Mouse (Mus musculus) liver, embryonic 11.5 days (tissue): ENCODE measurements around the gene Dglucy. TPM values are rescaled to one million over a fixed set of nuclear protein-coding genes. Genes with fewer than 3 reads are reported as not detected.

Experiments
- ATAC-seq: fragments of 200-750 bp; cut with Nextera tagmentation; replicated peaks from 2 replicates; pipeline ENCODE4 v1.8.0; 2017; ENCODE audit warnings: moderate number of reproducible peaks, mild to moderate bottlenecking, moderate TSS enrichment, moderate library complexity; ENCODE audit not compliant: low FRiP score
- DNase-seq: peaks from one replicate; pipeline ENCODE4 v3.0.0-alpha.2; 2017; ENCODE audit warnings: low spot score
- H3K27ac ChIP-seq: fragments of 300-500 bp; sonication (generic); 2 replicates; pipeline ENCODE4 v1.5.1; 2014; ENCODE audit warnings: mild to moderate bottlenecking, low read depth, low read length, control low read depth
- H3K27me3 ChIP-seq: fragments of 300-500 bp; sonication (generic); replicated peaks from 2 replicates; pipeline ENCODE4 v1.6.1; 2014; ENCODE audit warnings: low read length, mixed read lengths; ENCODE audit not compliant: control insufficient read depth, insufficient read depth
- H3K36me3 ChIP-seq: fragments of 300-500 bp; sonication (generic); 2 replicates; pipeline ENCODE4 v1.6.1; 2014; ENCODE audit warnings: mild to moderate bottlenecking, low read length, moderate library complexity, mixed read lengths; ENCODE audit not compliant: control insufficient read depth, insufficient read depth
- H3K4me1 ChIP-seq: fragments of 300-500 bp; sonication (generic); replicated peaks from 2 replicates; pipeline ENCODE4 v1.6.1; 2014; ENCODE audit warnings: low read length, mixed read lengths; ENCODE audit not compliant: control insufficient read depth, insufficient read depth
- H3K4me2 ChIP-seq: fragments of 300-500 bp; sonication (generic); 2 replicates; pipeline ENCODE4 v1.6.1; 2014; ENCODE audit warnings: mild to moderate bottlenecking, control low read depth, moderate library complexity
- H3K4me3 ChIP-seq: fragments of 300-500 bp; sonication (generic); 2 replicates; pipeline ENCODE4 v1.5.1; 2014; ENCODE audit warnings: low read depth, low read length, control low read depth
- H3K9ac ChIP-seq: fragments of 300-500 bp; sonication (generic); 2 replicates; pipeline ENCODE4 v1.6.1; 2014; ENCODE audit warnings: low read depth, low read length, control low read depth
- H3K9me3 ChIP-seq: fragments of 300-500 bp; sonication (generic); 2 replicates; pipeline ENCODE4 v1.6.1; 2016; ENCODE audit warnings: low read length, inconsistent platforms, mixed read lengths; ENCODE audit not compliant: control insufficient read depth
- WGBS: fragments of 180-500 bp; shearing (Covaris S2); extraction: QIAGEN DNeasy Blood & Tissue Kit; methylation state at CpG from one replicate; pipeline ENCODE4 v1.1.7; 2014; 5-methylcytosine and 5-hydroxymethylcytosine counted together
- polyA plus RNA-seq: library from polyadenylated mRNA; unstranded; fragments of >200 nt; fragmentation: Nextera tagmentation; extraction: Ambion mirVana; gene quantifications from 2 replicates; pipeline ENCODE4 v1.2.1, GENCODE M21; 2014

The Dglucy gene
- polyA plus RNA-seq, 1 experiment from 2014 or later, result 0.14 TPM

- WGBS, result 75% methylated on average over 3 of the region's 3 CpGs
- no peaks in the 10 kb centered on the region for H3K4me1 ChIP-seq
- no peaks in the 10 kb centered on the region for H3K27me3 ChIP-seq
- no peak for ATAC-seq
- no peaks in the 10 kb centered on the region for H3K36me3 ChIP-seq
- H3K27ac ChIP-seq, result no peak overlapping the region
- H3K4me2 ChIP-seq, result no peak overlapping the region
- DNase-seq, result no peak
- H3K9me3 ChIP-seq, result no peaks in the 10 kb centered on the region
- no peak overlapping the region for H3K4me3 ChIP-seq
- H3K9ac ChIP-seq, result no peak overlapping the region
Observed at GRCm38 (mm10) chr12:100862272-100862671, 83.4 kb downstream of the Dglucy start.

- Histone ChIP-seq H3K4me3 (no peak overlapping the region), H3K27me3 (no peaks in the 10 kb centered on the region), H3K27ac (no peak overlapping the region), H3K36me3 (no peaks in the 10 kb centered on the region), H3K9ac (no peak overlapping the region), H3K4me1 (no peaks in the 10 kb centered on the region), H3K4me2 (no peak overlapping the region), H3K9me3 (no peaks in the 10 kb centered on the region)
- WGBS, result 92% methylated on average over 3 of the region's 3 CpGs
- ATAC-seq, result no peak; the same call in 1 of the 2 replicates
- no peak for DNase-seq
Observed at GRCm38 (mm10) chr12:100862856-100863446, 84.1 kb downstream of the Dglucy start.

GRCm38 (mm10) chr12:100865072-100865471, 86.2 kb downstream of the Dglucy start:
- Histone ChIP-seq H3K36me3 (no peaks in the 10 kb centered on the region), H3K27ac (no peak overlapping the region), H3K27me3 (no peaks in the 10 kb centered on the region), H3K9ac (no peak overlapping the region), H3K4me2 (no peak overlapping the region), H3K4me1 (no peaks in the 10 kb centered on the region), H3K4me3 (no peak overlapping the region), H3K9me3 (no peaks in the 10 kb centered on the region)
- DNase-seq (no peak), ATAC-seq (no peak)

GRCm38 (mm10) chr12:100865509-100866078, 86.7 kb downstream of the Dglucy start:
- no peak overlapping the region for H3K4me3 ChIP-seq
- no peaks in the 10 kb centered on the region for H3K36me3 ChIP-seq
- no peaks in the 10 kb centered on the region for H3K4me1 ChIP-seq
- H3K27ac ChIP-seq, result no peak overlapping the region
- no peaks in the 10 kb centered on the region for H3K9me3 ChIP-seq
- no peak for DNase-seq
- H3K4me2 ChIP-seq, result no peak overlapping the region
- H3K9ac ChIP-seq, result no peak overlapping the region
- WGBS, result 70% methylated on average over 11 of the region's 11 CpGs
- H3K27me3 ChIP-seq, result no peaks in the 10 kb centered on the region
- no peak for ATAC-seq

GRCm38 (mm10) chr12:100867097-100867496, 88.2 kb downstream of the Dglucy start:
- no peak for ATAC-seq
- no peak overlapping the region for H3K27ac ChIP-seq
- no peak overlapping the region for H3K9ac ChIP-seq
- H3K4me1 ChIP-seq, result no peaks in the 10 kb centered on the region
- H3K36me3 ChIP-seq, result no peaks in the 10 kb centered on the region
- no peak for DNase-seq
- H3K4me2 ChIP-seq, result no peak overlapping the region
- WGBS, result 83% methylated on average over 8 of the region's 8 CpGs
- H3K4me3 ChIP-seq, result no peak overlapping the region
- H3K9me3 ChIP-seq, result no peaks in the 10 kb centered on the region
- no peaks in the 10 kb centered on the region for H3K27me3 ChIP-seq

- no peak overlapping the region for H3K4me3 ChIP-seq
- WGBS, result 56% methylated on average over 4 of the region's 4 CpGs
Observed at GRCm38 (mm10) chr12:100868049-100868622, 89.3 kb downstream of the Dglucy start.

GRCm38 (mm10) chr12:100871234-100871633, 92.4 kb downstream of the Dglucy start:
- Histone ChIP-seq H3K9ac (no peak overlapping the region), H3K4me1 (no peaks in the 10 kb centered on the region), H3K9me3 (no peaks in the 10 kb centered on the region), H3K27me3 (no peaks in the 10 kb centered on the region), H3K4me2 (no peak overlapping the region), H3K4me3 (no peak overlapping the region), H3K36me3 (no peaks in the 10 kb centered on the region), H3K27ac (no peak overlapping the region)
- ATAC-seq (no peak), DNase-seq (no peak)
- 87% methylated on average over 6 of the region's 6 CpGs for WGBS

More at GRCm38 (mm10) chr12:100868049-100868622, 89.3 kb downstream of the Dglucy start:
- DNase-seq, result no peak
- Histone ChIP-seq H3K4me1 (no peaks in the 10 kb centered on the region), H3K27me3 (no peaks in the 10 kb centered on the region), H3K9me3 (no peaks in the 10 kb centered on the region), H3K4me2 (no peak overlapping the region), H3K27ac (no peak overlapping the region), H3K9ac (no peak overlapping the region), H3K36me3 (no peaks in the 10 kb centered on the region)
- ATAC-seq, result no peak

- Histone ChIP-seq H3K27me3 (no peaks in the 10 kb centered on the region), H3K4me3 (no peak overlapping the region), H3K27ac (no peak overlapping the region), H3K4me2 (no peak overlapping the region), H3K9me3 (no peaks in the 10 kb centered on the region), H3K4me1 (no peaks in the 10 kb centered on the region), H3K36me3 (no peaks in the 10 kb centered on the region), H3K9ac (no peak overlapping the region)
- 72% methylated on average over 2 of the region's 2 CpGs for WGBS
- DNase-seq (no peak), ATAC-seq (no peak)
Observed at GRCm38 (mm10) chr12:100871841-100872240, 93.0 kb downstream of the Dglucy start.

GRCm38 (mm10) chr12:100873612-100874011, 94.8 kb downstream of the Dglucy start:
- H3K9me3 ChIP-seq, result no peaks in the 10 kb centered on the region
- no peak for DNase-seq
- no peak overlapping the region for H3K4me3 ChIP-seq
- no peak overlapping the region for H3K4me2 ChIP-seq
- H3K27me3 ChIP-seq, result no peaks in the 10 kb centered on the region
- H3K36me3 ChIP-seq, result no peaks in the 10 kb centered on the region
- H3K27ac ChIP-seq, result no peak overlapping the region
- 66% methylated on average over 3 of the region's 3 CpGs for WGBS
- no peaks in the 10 kb centered on the region for H3K4me1 ChIP-seq
- no peak for ATAC-seq
- no peak overlapping the region for H3K9ac ChIP-seq
